Mouse (Mus musculus): ENCODE results near the gene Arrb1.

DNA sequence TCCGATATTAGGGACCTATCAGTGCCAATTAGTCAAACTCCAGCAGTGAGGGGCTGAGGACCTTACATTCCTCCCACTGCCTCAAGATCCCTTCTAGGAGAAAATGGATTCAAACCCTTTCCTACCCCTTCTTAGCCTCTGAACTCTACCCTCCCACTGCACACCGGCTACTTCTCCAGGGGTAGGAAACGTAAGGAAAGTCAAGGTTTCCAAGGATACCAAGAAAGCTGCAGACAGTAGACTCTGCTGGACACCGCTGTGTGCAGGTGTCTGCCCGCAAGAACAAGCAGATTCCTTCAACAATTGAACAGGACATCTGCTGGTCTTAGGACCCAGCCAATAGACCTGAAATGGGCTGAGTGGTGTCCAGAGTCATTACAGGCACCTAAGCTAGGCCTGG is 765 bp upstream of the Arrb1 start:
- TF ChIP-seq CTCF (IDR thresholded peaks at IDR 0.05; ENCODE audit: control insufficient read depth, insufficient read depth, insufficient replicate concordance, low read depth, low read length), result no peak
- TF ChIP-seq POLR2A (IDR thresholded peaks at IDR 0.05; ENCODE audit: control insufficient read depth, low read depth, low read length), result no peak

Measured in testis, adult 2 months (tissue).